Mouse (Mus musculus): ENCODE measurements around the gene Rhobtb1.

Rhobtb1 gene

GRCm38 (mm10) chr10:69151045-69151444, at the start of gene Rhobtb1:
Rhobtb1 (plus strand) TSS chr10:69151434.
- no peak for DNase-seq (ENCODE audit: low spot score)

GRCm38 (mm10) chr10:69101988-69102387, 49.2 kb upstream of the Rhobtb1 start:
- DNase-seq (ENCODE audit: low spot score) = peak; percentile 51

GRCm38 (mm10) chr10:69104143-69104882, 46.9 kb upstream of the Rhobtb1 start:
- no peak for DNase-seq (ENCODE audit: low spot score)

- no peak for DNase-seq (ENCODE audit: low spot score)
Observed at GRCm38 (mm10) chr10:69104883-69105225, 46.4 kb upstream of the Rhobtb1 start.

GRCm38 (mm10) chr10:69106796-69107195, 44.4 kb upstream of the Rhobtb1 start:
- DNase-seq (ENCODE audit: low spot score) = no peak

- DNase-seq (ENCODE audit: low spot score) = no peak
Observed at GRCm38 (mm10) chr10:69107253-69107652, 44.0 kb upstream of the Rhobtb1 start.

- DNase-seq (ENCODE audit: low spot score) = no peak
Observed at GRCm38 (mm10) chr10:69114384-69114783, 36.9 kb upstream of the Rhobtb1 start.

- no peak for DNase-seq (ENCODE audit: low spot score)
Observed at GRCm38 (mm10) chr10:69117996-69118395, 33.2 kb upstream of the Rhobtb1 start.

GRCm38 (mm10) chr10:69118893-69119292, 32.3 kb upstream of the Rhobtb1 start:
- DNase-seq (ENCODE audit: low spot score) = no peak

- DNase-seq (ENCODE audit: low spot score) = no peak
Observed at GRCm38 (mm10) chr10:69119456-69119855, 31.8 kb upstream of the Rhobtb1 start.

- no peak for DNase-seq (ENCODE audit: low spot score)
Observed at GRCm38 (mm10) chr10:69126546-69126945, 24.7 kb upstream of the Rhobtb1 start.

- no peak for DNase-seq (ENCODE audit: low spot score)
Observed at GRCm38 (mm10) chr10:69128531-69128930, 22.7 kb upstream of the Rhobtb1 start.

- no peak for DNase-seq (ENCODE audit: low spot score)
Observed at GRCm38 (mm10) chr10:69130613-69131012, 20.6 kb upstream of the Rhobtb1 start.

GRCm38 (mm10) chr10:69134356-69134755, 16.9 kb upstream of the Rhobtb1 start:
- DNase-seq (ENCODE audit: low spot score) = no peak

- no peak for DNase-seq (ENCODE audit: low spot score)
Observed at GRCm38 (mm10) chr10:69136241-69136828, 14.9 kb upstream of the Rhobtb1 start.

GRCm38 (mm10) chr10:69149252-69149651, 2.0 kb upstream of the Rhobtb1 start:
- no peak for DNase-seq (ENCODE audit: low spot score)

GRCm38 (mm10) chr10:69152971-69153370, 1.7 kb downstream of the Rhobtb1 start:
- no peak for DNase-seq (ENCODE audit: low spot score)

- DNase-seq (ENCODE audit: low spot score) = no peak
Observed at GRCm38 (mm10) chr10:69155428-69156175, 4.4 kb downstream of the Rhobtb1 start.

- no peak for DNase-seq (ENCODE audit: low spot score)
Observed at GRCm38 (mm10) chr10:69156462-69156861, 5.2 kb downstream of the Rhobtb1 start.

GRCm38 (mm10) chr10:69157471-69157870, 6.2 kb downstream of the Rhobtb1 start:
- no peak for DNase-seq (ENCODE audit: low spot score)

GRCm38 (mm10) chr10:69160877-69161276, 9.6 kb downstream of the Rhobtb1 start:
- DNase-seq (ENCODE audit: low spot score) = no peak

GRCm38 (mm10) chr10:69161503-69161902, 10.3 kb downstream of the Rhobtb1 start:
- DNase-seq (ENCODE audit: low spot score) = no peak

- DNase-seq (ENCODE audit: low spot score) = no peak
Observed at GRCm38 (mm10) chr10:69162577-69162976, 11.3 kb downstream of the Rhobtb1 start.
